Mouse (Mus musculus): Measurements from ENCODE around the gene Olfr166. TPM values are rescaled to one million over a fixed set of nuclear protein-coding genes. Genes with fewer than 3 reads are reported as not detected.
"Not testable (repeated sequence)": the region's sequence is repeated elsewhere in the genome, so short reads cannot be mapped to it uniquely, and the experiment has no call there.

Gene Olfr166
- total RNA-seq (2021) = not detected

DNA sequence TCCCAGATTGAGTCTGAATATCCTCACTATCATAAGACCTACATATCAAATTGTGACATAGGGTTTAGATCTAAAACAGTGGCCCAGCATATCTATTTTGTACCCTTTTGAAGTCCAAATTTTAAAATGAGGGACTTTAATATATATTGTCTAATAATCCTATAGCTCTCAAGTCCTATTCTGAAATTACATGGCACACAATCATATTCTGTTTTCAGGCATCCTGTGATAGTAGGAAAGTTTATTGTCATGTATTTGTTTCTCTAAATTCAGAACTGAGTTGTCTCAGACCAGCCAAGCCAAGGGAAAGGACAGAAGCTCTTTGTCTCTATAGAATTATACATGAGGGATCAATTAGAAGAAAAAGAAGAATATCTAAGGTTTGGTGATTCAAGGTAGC, at the start of gene Olfr166:
Olfr166 (plus strand) TSS at position 301 of the 400 bp plus-strand sequence.
- intact Hi-C loops (cut with DNase I) = no loop called here
- no peak for DNase-seq (ENCODE audit: low spot score in 2 of 2)

DNA sequence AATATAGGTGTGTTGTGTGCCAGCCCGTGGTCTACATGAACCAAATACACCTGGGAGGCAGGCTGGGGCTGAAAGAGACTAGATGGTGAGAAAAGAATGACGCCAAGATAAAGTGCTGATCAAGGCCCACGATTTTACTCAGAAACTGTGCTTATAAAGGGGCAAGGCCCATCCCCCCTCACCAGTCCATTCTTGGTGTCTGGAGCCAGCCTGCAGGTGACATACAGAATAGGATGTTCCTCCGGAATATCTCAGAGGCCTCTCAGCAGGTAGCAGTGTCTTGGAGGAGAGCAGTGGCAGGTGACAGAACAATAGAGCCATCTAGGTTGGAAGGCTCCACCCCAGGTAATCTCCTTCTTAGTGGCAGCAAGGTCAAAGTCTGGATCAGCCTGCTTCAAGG, 24.8 kb upstream of the Olfr166 start:
- intact Hi-C loops (cut with DNase I); DNase-seq (ENCODE audit: low spot score in 2 of 2): not testable (repeated sequence)

DNA sequence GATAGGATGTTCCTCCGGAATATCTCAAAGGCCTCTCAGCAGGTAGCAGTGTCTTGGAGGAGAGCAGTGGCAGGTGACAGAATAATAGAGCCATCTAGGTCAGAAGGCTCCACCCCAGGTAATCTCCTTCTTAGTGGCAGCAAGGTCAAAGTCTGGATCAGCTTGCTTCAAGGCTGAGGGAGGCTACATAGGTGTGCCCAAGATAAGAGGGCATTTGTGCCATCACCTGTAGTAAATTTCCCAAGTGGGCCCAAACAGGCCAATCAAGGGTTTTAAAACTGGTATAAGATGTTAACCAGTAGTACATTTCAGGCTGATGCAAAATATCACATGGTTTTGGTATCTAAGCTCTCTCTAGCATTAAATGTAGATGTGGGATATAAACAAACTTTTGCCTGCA, 19.1 kb upstream of the Olfr166 start:
- intact Hi-C loops (cut with DNase I) = no loop called here
- DNase-seq (ENCODE audit: low spot score in 2 of 2) = no peak

DNA sequence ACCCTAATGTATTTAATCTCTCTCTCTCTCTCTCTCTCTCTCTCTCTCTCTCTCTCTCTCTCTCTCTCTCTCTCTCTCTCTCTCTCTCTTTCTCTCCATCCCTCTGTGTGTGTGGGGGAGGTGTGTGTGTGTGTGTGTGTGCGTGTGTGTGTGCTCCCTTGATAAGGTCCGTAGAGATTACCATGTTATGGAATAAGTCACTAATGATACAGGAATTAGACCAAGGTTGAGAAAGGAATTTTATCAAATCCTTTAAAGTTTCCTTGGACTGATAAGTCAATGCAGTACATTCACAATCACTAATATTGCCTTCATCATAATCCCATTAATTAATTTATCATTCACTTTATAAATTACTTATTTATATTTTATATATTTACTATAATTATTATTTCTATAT, 38.7 kb downstream of the Olfr166 start, which contains the start of gene Olfr167:
Olfr167 (minus strand) TSS at position 101 of the 400 bp plus-strand sequence.
- intact Hi-C loops (cut with DNase I) = no loop called here

DNA sequence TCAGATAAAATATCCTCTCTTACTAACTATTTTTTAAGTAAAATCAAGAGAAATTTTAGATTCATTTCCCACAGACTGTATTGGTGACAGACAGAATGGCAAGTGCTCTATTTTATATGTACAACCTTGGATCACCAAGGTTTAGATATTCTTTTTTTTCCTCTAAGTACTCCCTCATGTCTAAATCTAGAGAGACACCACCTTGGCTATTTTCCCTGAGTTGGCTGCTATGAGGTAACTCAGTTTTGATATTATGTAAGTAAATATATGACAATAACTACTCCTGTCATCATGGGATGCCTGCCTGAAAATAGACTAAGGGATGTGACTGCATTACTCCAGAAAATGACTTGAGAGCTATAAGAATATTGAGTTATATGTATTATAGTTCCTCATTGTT, 52.0 kb downstream of the Olfr166 start, which contains the start of gene Olfr168:
Olfr168 (minus strand) TSS at position 101 of the 400 bp plus-strand sequence.
- DNase-seq (ENCODE audit: low spot score in 2 of 2) = no peak
- intact Hi-C loops (cut with DNase I) = no loop called here

More for the DNA sequence above, 38.7 kb downstream of the Olfr166 start, which contains the start of gene Olfr167:
- DNase-seq (ENCODE audit: low spot score in 2 of 2) = no peak

Other genes with a start within 250 kb of the Olfr166 start
- gene Olfr164, start 169.6 kb upstream of the Olfr166 start, total RNA-seq (2021) = not detected
- not detected for gene Olfr165, start 60.6 kb upstream of the Olfr166 start, total RNA-seq (2021)
- gene Olfr167, start 38.6 kb downstream of the Olfr166 start, total RNA-seq (2021) = not detected
- gene Olfr168, start 51.9 kb downstream of the Olfr166 start, total RNA-seq (2021) = not detected
- gene Olfr169, start 88.1 kb downstream of the Olfr166 start, total RNA-seq (2021) = not detected
- not detected for gene Olfr170, start 128.2 kb downstream of the Olfr166 start, total RNA-seq (2021)
- not detected for gene Olfr171, start 146.2 kb downstream of the Olfr166 start, total RNA-seq (2021)
- gene Lamp3, start 222.7 kb downstream of the Olfr166 start, total RNA-seq (2021) = under 1 TPM in 1 of 2 experiments, not detected in 1; 0.11 TPM

All from left cerebral cortex, postnatal 25 days (tissue).